Mouse (Mus musculus) neural tube, embryonic 11.5 days (tissue): ENCODE results near the gene Ampd2. TPM values are rescaled to one million over a fixed set of nuclear protein-coding genes. Genes with fewer than 3 reads are reported as not detected.

Source experiments
- polyA plus RNA-seq: library from polyadenylated mRNA; unstranded; fragments of >200 nt; fragmentation: Nextera tagmentation; extraction: Ambion mirVana; gene quantifications from 2 replicates; pipeline ENCODE4 v1.2.1, GENCODE M21; 2014

Gene Ampd2
- polyA plus RNA-seq, 1 experiment from 2014 or later, result 42.9 TPM

Other genes with a start within 250 kb of the Ampd2 start
- 0.11 TPM in 1 of 2 replicates, not detected in the other for gene Eps8l3, start 209.4 kb downstream of the Ampd2 start, polyA plus RNA-seq
- gene Gstm5, start 190.8 kb downstream of the Ampd2 start, polyA plus RNA-seq, result 210 and 222 TPM in 2 replicates
- 49.9 and 50.8 TPM in 2 replicates for gene Gstm7, start 154.8 kb downstream of the Ampd2 start, polyA plus RNA-seq
- 5.3 and 6.2 TPM in 2 replicates for gene Gstm6, start 142.9 kb downstream of the Ampd2 start, polyA plus RNA-seq
- not detected in 2 replicates for gene Gstm3, start 117.4 kb downstream of the Ampd2 start, polyA plus RNA-seq
- 18.5 and 20.8 TPM in 2 replicates for gene Gstm2, start 100.2 kb downstream of the Ampd2 start, polyA plus RNA-seq
- 28.0 and 31.5 TPM in 2 replicates for gene Gstm1, start 68.7 kb downstream of the Ampd2 start, polyA plus RNA-seq
- 12.4 and 12.9 TPM in 2 replicates for gene Gstm4, start 41.8 kb downstream of the Ampd2 start, polyA plus RNA-seq
- gene Gnat2, start 6.1 kb upstream of the Ampd2 start, polyA plus RNA-seq, result 0.73 and 0.99 TPM in 2 replicates
- 210 and 217 TPM in 2 replicates for gene Gnai3, start 59.5 kb upstream of the Ampd2 start, polyA plus RNA-seq
- gene Gpr61, start 68.2 kb upstream of the Ampd2 start, polyA plus RNA-seq, result 0.45 and 1.1 TPM in 2 replicates
- 6.5 and 7.2 TPM in 2 replicates for gene Amigo1, start 99.7 kb upstream of the Ampd2 start, polyA plus RNA-seq
- gene Cyb561d1, start 114.6 kb upstream of the Ampd2 start, polyA plus RNA-seq, result 2.1 and 2.9 TPM in 2 replicates
- 21.1 and 24.5 TPM in 2 replicates for gene Atxn7l2, start 124.3 kb upstream of the Ampd2 start, polyA plus RNA-seq
- gene Sypl2, start 140.0 kb upstream of the Ampd2 start, polyA plus RNA-seq, result 0.46 and 0.76 TPM in 2 replicates
- 294 and 297 TPM in 2 replicates for gene Psma5, start 170.3 kb upstream of the Ampd2 start, polyA plus RNA-seq
- 30.2 and 32.7 TPM in 2 replicates for gene Sort1, start 197.4 kb upstream of the Ampd2 start, polyA plus RNA-seq